Mouse (Mus musculus): ENCODE measurements at regions not wholly inside any gene's neighbourhood (a gene's known extent, or its start where the extent isn't known, plus 50 kb on each side); places are given as distances from the start of the nearest gene placed in this dataset.

GRCm38 (mm10) chr10:68378212-68378611 is 99.7 kb upstream of the Arid5b start:
- Histone ChIP-seq H3K27ac (ENCODE audit: low read depth) (no peak overlapping the region), H3K9me3 (ENCODE audit: low read depth, low read length) (no peaks in the 10 kb centered on the region), H3K4me3 (ENCODE audit: low read depth, low read length) (no peak overlapping the region), H3K9ac (no peak overlapping the region), H3K36me3 (ENCODE audit: insufficient read depth) (no peaks in the 10 kb centered on the region), H3K4me2 (no peak overlapping the region), H3K27me3 (ENCODE audit: insufficient read depth, low read length) (no peaks in the 10 kb centered on the region), H3K4me1 (ENCODE audit: insufficient read depth) (no peaks in the 10 kb centered on the region)
- ATAC-seq (ENCODE audit: insufficient read depth) (no peak), DNase-seq (no peak)
- 85% methylated on average over 5 of the region's 5 CpGs for WGBS
- peak; percentile 14; the same call in 1 of the 2 replicates for TF ChIP-seq CTCF (IDR thresholded peaks at IDR 0.05; ENCODE audit: low read depth)

- no peak for TF ChIP-seq CTCF (IDR thresholded peaks at IDR 0.05; ENCODE audit: low read depth)
- no peak for DNase-seq
- no peaks in the 10 kb centered on the region for H3K9me3 ChIP-seq (ENCODE audit: low read depth, low read length)
- no peak overlapping the region for H3K9ac ChIP-seq
- no peaks in the 10 kb centered on the region for H3K27me3 ChIP-seq (ENCODE audit: insufficient read depth, low read length)
- H3K27ac ChIP-seq (ENCODE audit: low read depth), result no peak overlapping the region
- WGBS, result 90% methylated on average over 4 of the region's 4 CpGs
- ATAC-seq (ENCODE audit: insufficient read depth), result no peak
- no peak overlapping the region for H3K4me2 ChIP-seq
- no peaks in the 10 kb centered on the region for H3K4me1 ChIP-seq (ENCODE audit: insufficient read depth)
- H3K4me3 ChIP-seq (ENCODE audit: low read depth, low read length), result no peak overlapping the region
- H3K36me3 ChIP-seq (ENCODE audit: insufficient read depth), result no peaks in the 10 kb centered on the region
These were observed 98.9 kb upstream of the Arid5b start for GRCm38 (mm10) chr10:68377479-68377878.

- Histone ChIP-seq H3K4me3 (ENCODE audit: low read depth, low read length) (no peak overlapping the region), H3K4me1 (ENCODE audit: insufficient read depth) (no peaks in the 10 kb centered on the region), H3K4me2 (no peak overlapping the region), H3K9ac (no peak overlapping the region), H3K27me3 (ENCODE audit: insufficient read depth, low read length) (no peaks in the 10 kb centered on the region), H3K9me3 (ENCODE audit: low read depth, low read length) (no peaks in the 10 kb centered on the region), H3K36me3 (ENCODE audit: insufficient read depth) (no peaks in the 10 kb centered on the region), H3K27ac (ENCODE audit: low read depth) (no peak overlapping the region)
- WGBS, result 75% methylated on average over 5 of the region's 5 CpGs
- no peak for DNase-seq
- TF ChIP-seq CTCF (IDR thresholded peaks at IDR 0.05; ENCODE audit: low read depth), result no peak
- ATAC-seq (ENCODE audit: insufficient read depth), result no peak
These were observed 95.3 kb upstream of the Arid5b start for GRCm38 (mm10) chr10:68373875-68374274.

- H3K27ac ChIP-seq (ENCODE audit: low read depth), result no peak overlapping the region
- ATAC-seq (ENCODE audit: insufficient read depth), result no peak
- WGBS, result 86% methylated on average over 6 of the region's 6 CpGs
These were observed 93.2 kb upstream of the Arid5b start for GRCm38 (mm10) chr10:68371785-68372184.

GRCm38 (mm10) chr10:68370986-68371385 is 92.4 kb upstream of the Arid5b start:
- DNase-seq (no peak), ATAC-seq (ENCODE audit: insufficient read depth) (no peak)
- H3K27ac ChIP-seq (ENCODE audit: low read depth), result no peak overlapping the region
- no peaks in the 10 kb centered on the region for H3K27me3 ChIP-seq (ENCODE audit: insufficient read depth, low read length)
- H3K9me3 ChIP-seq (ENCODE audit: low read depth, low read length), result no peaks in the 10 kb centered on the region
- WGBS, result 81% methylated on average over 8 of the region's 8 CpGs
- H3K9ac ChIP-seq, result no peak overlapping the region
- TF ChIP-seq CTCF (IDR thresholded peaks at IDR 0.05; ENCODE audit: low read depth), result no peak
- no peak overlapping the region for H3K4me3 ChIP-seq (ENCODE audit: low read depth, low read length)
- no peaks in the 10 kb centered on the region for H3K4me1 ChIP-seq (ENCODE audit: insufficient read depth)
- no peaks in the 10 kb centered on the region for H3K36me3 ChIP-seq (ENCODE audit: insufficient read depth)
- no peak overlapping the region for H3K4me2 ChIP-seq

More at GRCm38 (mm10) chr10:68371785-68372184, 93.2 kb upstream of the Arid5b start:
- Histone ChIP-seq H3K4me2 (no peak overlapping the region), H3K9ac (no peak overlapping the region), H3K27me3 (ENCODE audit: insufficient read depth, low read length) (no peaks in the 10 kb centered on the region), H3K4me3 (ENCODE audit: low read depth, low read length) (no peak overlapping the region), H3K36me3 (ENCODE audit: insufficient read depth) (no peaks in the 10 kb centered on the region), H3K4me1 (ENCODE audit: insufficient read depth) (no peaks in the 10 kb centered on the region), H3K9me3 (ENCODE audit: low read depth, low read length) (no peaks in the 10 kb centered on the region)
- no peak for TF ChIP-seq CTCF (IDR thresholded peaks at IDR 0.05; ENCODE audit: low read depth)
- DNase-seq, result no peak

GRCm38 (mm10) chr10:68366796-68367195 is 88.3 kb upstream of the Arid5b start:
- H3K4me3 ChIP-seq (ENCODE audit: low read depth, low read length), result no peak overlapping the region
- H3K4me2 ChIP-seq, result no peak overlapping the region
- ATAC-seq (ENCODE audit: insufficient read depth) (no peak), DNase-seq (no peak)
- H3K9me3 ChIP-seq (ENCODE audit: low read depth, low read length), result no peaks in the 10 kb centered on the region
- no peak for TF ChIP-seq CTCF (IDR thresholded peaks at IDR 0.05; ENCODE audit: low read depth)
- no peaks in the 10 kb centered on the region for H3K36me3 ChIP-seq (ENCODE audit: insufficient read depth)
- no peak overlapping the region for H3K9ac ChIP-seq
- no peaks in the 10 kb centered on the region for H3K27me3 ChIP-seq (ENCODE audit: insufficient read depth, low read length)
- 74% methylated on average over 3 of the region's 3 CpGs for WGBS
- no peaks in the 10 kb centered on the region for H3K4me1 ChIP-seq (ENCODE audit: insufficient read depth)
- H3K27ac ChIP-seq (ENCODE audit: low read depth), result no peak overlapping the region

GRCm38 (mm10) chr10:68360765-68361483 is 82.4 kb upstream of the Arid5b start:
- Histone ChIP-seq H3K27ac (ENCODE audit: low read depth) (peak overlapping the region; percentile 14; the same call in 1 of the 2 replicates), H3K9me3 (ENCODE audit: low read depth, low read length) (no peaks in the 10 kb centered on the region), H3K4me1 (ENCODE audit: insufficient read depth) (no peaks in the 10 kb centered on the region), H3K4me2 (no peak overlapping the region), H3K27me3 (ENCODE audit: insufficient read depth, low read length) (no peaks in the 10 kb centered on the region), H3K36me3 (ENCODE audit: insufficient read depth) (no peaks in the 10 kb centered on the region), H3K9ac (no peak overlapping the region), H3K4me3 (ENCODE audit: low read depth, low read length) (no peak overlapping the region)
- no peak for TF ChIP-seq CTCF (IDR thresholded peaks at IDR 0.05; ENCODE audit: low read depth)
- 42% methylated on average over 6 of the region's 6 CpGs for whole genome bisulfite sequencing
- DNase-seq (peak; percentile 22), ATAC-seq (ENCODE audit: insufficient read depth) (peak; percentile 56; the same call in 1 of the 2 replicates)
